Mouse (Mus musculus): ENCODE measurements at regions not wholly inside any gene's neighbourhood (a gene's known extent, or its start where the extent isn't known, plus 50 kb on each side); places are given as distances from the start of the nearest gene placed in this dataset.

DNA sequence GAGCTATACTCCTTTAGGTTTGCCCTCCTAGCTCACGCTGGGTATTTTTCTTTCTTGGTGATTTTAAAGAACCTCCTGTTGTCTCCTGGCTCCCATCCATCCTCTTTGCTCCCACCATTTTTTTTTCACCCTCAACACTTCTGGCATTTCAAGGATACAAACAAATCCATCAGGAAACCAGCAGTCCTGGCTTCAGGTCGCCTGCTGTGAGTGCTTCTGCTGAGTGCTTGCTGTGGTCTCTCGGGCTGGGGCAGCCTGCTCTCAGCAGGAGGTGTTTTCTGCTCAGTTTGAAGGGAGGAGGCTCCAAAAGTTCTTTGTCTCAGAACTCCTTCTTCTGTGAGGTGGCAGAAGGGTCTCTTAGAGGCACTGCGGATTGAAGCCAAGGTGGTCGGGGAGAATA is 149.9 kb upstream of the Mphosph6 start:
- TF ChIP-seq TCF12 (IDR thresholded peaks at IDR 0.05; ENCODE audit: low read depth, low read length): no peak
- TF ChIP-seq CHD2 (IDR thresholded peaks at IDR 0.05; ENCODE audit: low read length): no peak
